Mouse (Mus musculus): ENCODE measurements around the gene Lrrtm4.

Lrrtm4 gene

DNA sequence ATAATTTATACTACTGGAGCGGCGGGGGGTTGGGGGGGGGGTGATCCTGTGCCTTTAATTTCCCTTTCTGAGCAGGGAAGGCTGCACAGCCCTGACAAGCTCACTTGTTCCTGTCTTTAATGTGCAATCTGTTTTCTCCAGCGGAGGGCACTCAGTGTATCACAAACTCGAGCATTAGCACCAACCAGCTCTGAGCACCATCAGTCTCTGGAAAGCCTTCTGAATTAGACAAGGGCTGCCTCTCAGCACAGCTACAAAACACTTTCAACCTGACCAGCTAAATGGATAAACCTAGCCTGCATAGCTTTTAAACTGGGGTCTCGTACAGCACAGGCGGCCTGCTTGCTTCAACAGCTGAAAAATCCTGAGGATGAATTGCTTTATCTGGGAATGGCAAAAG, at the start of gene Lrrtm4:
Lrrtm4 (plus strand) TSS at position 113 of the 400 bp plus-strand sequence.
- no peak for DNase-seq

DNA sequence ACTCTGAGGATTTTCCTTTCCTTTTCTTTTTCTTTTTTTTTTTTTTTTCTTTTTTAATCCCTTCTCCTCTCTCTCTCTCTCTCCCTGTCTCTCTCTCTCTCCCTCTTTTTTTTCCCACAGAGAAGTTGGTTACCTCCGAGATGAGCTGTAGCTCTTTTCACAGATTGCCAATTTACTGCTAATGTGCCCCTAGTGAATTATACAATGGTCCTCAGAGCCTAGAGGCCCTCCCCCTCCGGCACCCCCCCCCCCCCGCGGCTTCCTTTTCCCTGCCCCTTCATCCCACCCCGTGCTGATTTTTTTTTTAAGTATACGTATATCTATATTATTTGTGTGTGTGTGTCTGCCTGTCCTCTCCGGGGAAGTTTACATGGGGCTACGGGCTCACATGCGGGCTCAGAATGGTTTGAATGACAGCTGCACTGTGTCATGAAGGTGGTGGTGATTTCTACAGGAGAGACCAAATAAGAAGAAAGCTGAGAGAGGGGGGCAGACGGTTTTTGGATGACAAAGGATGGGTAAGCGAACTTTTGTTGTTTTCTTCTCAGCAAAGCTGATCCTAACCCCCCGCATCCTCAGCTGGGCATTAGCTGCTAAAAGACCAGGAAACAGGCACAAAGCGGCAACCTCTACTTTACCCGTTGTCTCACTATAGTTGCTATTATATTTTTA, 648 bp downstream of the Lrrtm4 start:
- DNase-seq = no peak

DNA sequence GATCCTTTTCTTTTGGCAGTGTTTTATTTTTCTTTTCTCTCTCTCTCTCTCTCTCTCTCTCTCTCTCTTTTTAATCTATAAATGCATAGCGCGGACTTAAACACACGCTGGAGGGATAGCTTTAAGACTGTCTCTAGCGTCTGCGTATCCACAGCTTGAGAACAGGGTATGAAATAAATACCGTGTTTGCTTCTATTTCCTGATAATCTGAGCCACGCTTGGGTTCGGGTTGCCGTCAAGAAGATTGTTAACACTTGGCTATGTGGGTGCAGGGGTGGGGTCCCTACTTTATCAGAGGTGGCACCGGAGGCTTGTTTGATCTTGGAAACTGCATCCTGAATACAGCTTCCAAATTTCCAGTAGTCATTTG, 1.2 kb downstream of the Lrrtm4 start:
- no peak for DNase-seq

DNA sequence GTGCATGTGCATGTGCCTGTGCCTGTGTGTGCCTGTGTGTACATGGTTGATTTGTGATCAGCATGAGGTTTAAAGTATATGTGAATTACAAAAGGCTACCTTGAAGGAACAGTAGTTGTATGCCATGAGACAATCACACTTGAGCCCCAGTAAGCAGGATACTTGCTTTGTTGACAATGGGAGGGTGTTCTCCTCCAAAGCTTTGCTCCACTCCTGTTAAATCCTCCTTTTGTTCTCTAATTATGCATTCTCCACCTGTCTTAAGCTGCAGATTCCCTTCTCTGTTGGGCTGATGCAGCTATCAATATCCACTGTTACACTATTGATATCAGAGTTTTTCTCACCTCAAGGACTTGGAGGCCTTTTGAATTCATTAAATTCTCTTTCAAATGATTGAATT, 38.2 kb downstream of the Lrrtm4 start:
- DNase-seq = no peak

DNA sequence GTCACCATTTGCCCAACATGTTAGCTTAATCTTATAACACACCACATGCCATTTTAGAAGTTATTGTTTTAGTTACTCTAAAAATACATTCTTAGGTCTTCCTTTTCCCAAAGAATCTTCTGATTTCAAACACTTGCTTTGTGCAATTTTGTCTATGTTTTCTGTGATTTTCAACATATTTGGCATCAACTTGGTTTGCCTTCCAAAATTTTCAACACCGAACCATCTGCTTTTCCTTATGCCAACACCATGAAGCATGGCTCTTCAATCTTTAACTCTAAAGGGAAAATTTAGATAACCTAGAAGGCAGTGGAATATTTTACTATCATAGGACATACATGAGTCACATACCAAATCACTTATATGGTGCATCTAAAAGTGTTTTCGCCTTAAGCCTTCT, 59.3 kb downstream of the Lrrtm4 start:
- DNase-seq = no peak

DNA sequence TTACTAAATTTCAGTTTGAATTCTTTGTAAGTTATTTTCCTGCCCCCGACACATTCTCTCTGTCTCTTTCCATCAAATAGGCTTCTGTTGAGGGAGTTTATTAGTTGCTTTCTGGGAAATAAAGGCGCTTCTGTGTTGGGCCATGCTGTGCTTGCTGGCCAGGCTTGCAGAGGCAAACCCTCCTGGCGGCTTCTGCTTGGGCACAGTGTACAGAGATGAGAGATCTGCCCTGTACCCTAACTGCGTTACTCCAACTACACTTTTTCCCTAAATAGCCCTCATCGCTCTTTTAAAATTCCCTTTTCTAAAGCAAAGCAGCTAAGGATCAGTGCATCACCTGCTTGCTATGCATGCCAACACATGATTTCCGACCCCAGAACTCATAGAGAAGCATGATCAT, 60.6 kb downstream of the Lrrtm4 start:
- no peak for DNase-seq

DNA sequence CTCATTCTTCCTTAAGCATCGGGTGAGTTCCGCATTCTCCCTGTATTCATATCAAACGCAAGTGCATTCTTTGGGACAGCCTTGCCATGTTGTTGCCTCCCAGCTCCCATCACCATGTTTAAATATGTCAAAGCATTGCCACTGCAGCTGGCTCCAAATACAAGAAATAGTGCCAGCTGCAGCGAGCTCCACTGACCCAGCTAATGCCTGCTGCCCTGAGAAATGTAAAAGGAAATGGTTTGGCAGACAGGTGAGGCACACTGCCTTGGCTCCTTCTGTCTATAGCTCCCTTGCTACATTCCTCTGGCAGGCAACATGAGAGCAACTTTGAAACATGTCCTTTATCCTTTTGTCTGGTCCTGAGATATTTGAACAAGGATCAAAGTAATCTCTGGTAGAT, 76.2 kb downstream of the Lrrtm4 start:
- DNase-seq = no peak

DNA sequence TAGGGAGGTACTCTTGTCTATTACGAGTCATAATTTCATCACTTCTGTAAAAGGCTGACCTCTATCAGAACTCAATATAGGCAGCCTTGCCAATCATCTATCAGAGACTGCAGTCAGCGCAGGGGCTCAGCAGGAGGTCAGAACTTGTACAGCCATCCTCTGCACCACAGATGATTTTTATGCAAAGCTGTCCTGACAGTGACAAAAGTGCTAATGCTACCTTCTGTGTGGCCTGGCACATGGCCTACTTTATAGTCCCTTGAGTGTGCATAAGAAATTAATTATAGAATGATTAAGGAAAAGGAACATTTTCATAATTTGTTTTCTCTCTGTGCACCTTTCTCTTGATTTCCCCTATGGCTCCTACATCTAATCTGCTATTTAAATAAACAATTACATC, 86.7 kb downstream of the Lrrtm4 start:
- DNase-seq = no peak

DNA sequence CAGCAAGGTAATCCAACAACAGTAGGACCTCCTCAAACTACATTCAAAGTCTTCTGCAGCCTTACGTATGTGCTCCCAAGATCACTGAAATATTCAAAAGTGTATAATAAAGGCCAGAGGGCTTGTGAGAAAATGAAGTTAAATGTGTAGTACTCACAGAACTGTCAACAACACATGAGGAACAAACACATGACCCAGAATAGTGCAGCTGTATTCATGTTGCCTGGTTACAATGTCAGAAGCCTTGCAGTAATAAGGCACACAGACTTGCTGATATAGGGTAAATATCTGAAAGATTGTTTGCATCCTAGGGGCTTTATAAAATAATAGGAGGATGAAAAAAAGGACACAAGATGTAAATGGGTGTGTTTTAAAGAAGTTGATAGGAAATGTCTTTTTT, 87.2 kb downstream of the Lrrtm4 start:
- no peak for DNase-seq

DNA sequence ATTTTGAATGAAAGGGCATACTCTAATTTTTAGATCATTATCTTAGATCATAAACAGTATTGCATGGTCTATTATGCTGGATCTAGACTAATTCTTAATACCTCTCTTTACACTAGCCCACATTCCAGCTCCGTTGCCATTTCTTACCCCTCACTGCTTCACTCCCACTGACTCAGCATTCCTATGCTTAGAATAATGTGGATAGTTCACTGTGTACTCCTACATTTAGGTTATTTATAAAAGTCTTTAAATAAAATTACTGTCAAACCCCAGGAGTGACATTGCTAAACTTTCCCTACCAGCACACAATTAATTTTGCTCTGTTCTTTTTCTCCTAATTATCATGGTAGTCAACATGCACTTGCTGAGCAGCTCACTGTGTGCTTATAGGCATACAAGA, 107.7 kb downstream of the Lrrtm4 start:
- no peak for DNase-seq

DNA sequence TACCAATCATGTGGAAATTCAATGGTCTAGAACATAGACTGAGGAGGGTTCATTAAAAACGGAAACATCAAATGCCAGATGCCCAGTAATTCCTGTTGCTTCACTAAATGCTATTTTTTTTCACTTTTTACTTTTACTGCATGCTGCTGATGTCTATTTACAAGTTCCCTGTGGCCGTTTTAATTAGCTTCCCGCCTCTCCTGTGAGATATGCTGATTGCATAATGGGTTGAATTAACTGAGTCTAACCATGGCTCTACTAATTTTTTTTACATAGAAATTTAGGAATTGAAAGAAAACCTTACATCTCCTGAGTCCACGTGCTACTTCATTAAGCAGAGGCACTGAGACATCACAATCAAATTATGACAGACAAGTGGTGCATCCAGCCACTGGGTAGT, 143.9 kb downstream of the Lrrtm4 start:
- no peak for DNase-seq

DNA sequence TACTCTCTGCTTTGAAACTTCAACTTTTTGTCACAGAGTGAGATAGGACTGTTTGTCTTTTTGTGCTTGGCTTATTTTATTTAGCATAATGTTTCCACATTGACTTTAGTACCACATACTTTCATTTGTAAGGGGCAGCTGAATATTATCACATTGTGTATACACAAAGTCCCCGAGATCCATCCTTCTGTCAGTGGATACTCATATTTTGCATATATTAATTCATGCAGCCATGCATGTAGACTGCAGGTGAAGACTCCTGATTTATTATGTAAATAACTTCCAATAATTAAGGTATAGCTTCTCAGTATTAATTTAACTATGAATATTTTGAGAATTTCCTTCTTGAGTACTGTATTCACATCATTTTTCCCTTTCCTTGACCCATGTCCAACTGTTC, 163.2 kb downstream of the Lrrtm4 start:
- no peak for DNase-seq

DNA sequence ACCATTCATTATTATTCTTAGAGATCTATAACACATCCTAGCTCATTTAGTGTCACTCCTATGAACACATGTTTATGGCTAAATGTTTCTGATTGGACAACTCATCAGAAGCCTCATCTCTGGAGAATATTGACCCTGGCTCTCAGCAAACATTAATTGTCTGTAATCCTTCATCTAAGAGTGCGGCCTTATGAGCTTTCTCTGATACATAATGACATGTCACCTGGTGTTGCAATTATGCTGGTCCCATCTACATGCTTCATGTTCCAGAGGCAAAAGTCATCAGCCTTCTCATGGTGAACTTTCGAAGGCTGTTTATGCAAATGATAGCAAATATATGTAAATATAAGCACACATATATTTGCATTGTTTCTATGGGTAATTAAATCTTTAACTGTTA, 163.7 kb downstream of the Lrrtm4 start:
- no peak for DNase-seq

DNA sequence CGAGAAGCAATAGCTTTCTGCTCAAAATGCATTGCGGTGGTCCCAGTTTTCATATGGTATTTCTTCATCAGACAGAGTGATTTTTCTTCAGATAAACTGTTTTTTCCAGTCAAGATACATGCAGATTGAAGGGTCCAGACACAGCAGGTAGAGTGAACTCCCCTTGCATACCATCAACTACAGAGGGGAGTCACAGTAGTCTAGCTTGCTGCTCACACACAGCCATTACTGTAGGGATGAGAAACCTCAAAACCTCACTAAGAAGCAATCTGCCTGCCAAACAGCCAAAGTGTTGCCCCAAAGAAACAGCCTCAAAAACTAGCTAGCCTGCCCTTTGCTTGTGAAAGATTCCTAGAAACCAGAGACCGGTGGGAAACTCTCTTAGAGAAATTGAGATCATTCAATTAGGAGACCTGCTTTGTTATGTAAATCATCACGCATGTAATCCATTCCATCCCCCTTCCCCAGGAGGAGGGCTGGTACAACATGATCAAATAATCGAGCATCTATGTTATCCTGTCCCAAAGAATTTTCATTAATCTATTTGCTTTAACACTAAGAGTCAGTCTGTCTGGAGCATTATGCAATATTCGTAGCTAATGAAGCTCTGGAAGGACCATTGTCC, 166.9 kb downstream of the Lrrtm4 start:
- no peak for DNase-seq

DNA sequence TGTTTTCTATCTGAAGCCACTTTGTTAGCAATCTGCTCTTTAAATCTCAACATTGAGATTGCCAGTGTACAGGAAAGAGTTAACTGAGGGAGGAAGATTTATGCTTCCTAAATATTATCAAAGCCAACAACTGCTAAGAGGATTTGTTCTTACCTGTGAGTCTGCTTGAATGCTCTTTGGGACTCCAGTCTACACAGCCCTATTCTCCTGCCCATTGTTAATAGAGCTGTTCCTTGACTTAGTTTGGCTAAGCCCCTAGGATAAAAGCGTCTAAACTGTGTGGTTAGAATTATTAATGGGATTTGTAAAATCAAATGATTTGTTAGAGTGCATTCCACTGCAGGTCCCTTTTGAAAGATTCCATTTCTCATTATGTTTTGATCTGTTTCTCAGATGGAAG, 168.1 kb downstream of the Lrrtm4 start:
- no peak for DNase-seq

DNA sequence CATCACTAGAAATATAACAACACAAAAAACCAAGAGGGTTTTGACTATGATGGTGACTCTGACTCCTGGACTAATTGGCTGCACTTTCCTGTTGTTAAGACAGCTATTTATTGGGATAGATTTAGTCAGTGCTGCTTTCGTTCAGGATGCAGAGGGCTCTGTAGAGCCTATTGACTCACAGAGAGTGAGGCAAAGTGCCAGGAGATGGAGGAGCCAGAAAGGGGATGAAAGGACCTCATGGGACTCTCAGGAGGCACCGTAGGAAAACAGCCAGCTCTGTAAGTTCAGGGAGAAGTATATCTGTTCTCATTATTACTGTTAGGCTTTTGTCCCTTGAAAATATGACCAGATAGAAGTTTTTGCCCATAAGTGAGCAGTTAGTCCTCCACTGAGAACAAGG, 190.8 kb downstream of the Lrrtm4 start:
- DNase-seq = no peak

DNA sequence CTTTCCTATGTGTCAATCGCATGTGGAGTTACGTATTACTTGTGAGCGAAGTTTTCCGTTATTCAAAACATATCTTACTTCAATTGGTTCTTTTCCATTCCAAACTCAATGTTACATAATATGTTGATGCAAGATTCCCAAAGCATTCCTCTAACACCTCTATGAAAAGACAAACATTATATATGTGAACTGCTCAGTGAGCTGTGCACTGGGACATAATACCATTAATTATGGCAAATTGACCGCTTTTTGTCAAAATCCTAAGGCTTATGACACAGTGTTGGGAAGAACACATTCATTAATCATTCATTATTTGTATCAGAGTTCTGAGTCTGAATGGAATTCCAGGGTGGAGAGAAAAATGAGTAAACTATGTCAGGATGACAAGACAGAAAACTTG, 191.6 kb downstream of the Lrrtm4 start:
- DNase-seq = no peak

DNA sequence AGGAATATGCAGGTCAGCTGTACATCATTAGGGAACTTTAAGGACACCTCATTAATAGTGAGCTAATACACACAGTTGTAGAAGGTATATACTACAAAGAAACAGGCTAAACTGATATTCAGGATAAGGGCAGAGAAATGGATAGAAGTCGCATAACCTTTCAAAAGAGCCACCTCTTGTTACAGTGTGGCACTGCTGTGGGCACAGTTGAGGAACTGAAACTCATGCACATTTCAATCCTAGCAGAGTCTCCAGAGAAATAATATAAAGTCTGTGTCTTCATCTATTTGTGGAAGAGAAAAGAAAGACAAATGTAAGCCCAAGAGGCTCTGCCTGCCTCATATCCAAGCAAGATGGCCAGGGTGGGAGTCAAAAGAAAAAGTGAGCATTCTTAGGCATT, 242.9 kb downstream of the Lrrtm4 start:
- no peak for DNase-seq

DNA sequence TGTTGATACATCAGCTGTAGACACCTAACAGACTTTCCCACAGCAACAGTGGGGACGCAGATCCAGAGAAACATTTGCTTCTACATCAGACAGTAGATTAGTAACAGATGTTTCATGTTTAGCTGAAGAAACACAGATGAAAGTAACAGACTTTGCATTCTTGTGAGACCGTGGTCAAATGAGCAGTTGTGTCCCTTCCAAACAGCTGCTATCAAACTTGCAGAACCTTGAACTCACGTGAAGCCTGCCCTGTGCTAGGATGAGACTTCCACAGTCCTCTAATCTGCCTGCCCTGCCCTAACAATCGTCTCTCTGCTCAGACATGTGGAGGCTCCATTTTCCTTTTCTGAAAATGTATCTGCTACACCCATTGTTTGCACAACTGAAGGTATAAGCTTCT, 245.3 kb downstream of the Lrrtm4 start:
- no peak for DNase-seq

DNA sequence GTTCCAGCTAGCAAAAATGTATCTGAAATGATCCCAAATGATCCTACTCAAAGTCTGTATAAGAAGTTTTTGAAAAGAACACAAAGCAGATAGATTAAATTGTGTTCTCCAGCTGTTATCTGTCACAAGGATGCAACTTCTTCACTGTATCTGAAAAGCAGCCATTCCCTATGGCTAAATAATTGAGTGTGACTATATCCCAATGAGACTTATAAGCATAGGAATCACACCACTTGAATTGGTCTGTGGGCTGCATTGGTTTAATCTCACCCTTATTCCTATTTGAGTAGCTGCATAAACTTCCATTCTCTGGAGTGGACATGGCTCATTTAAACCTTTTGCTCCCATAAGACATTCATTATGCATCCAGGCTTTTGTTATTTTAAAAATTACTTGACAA, 245.9 kb downstream of the Lrrtm4 start:
- DNase-seq = no peak

DNA sequence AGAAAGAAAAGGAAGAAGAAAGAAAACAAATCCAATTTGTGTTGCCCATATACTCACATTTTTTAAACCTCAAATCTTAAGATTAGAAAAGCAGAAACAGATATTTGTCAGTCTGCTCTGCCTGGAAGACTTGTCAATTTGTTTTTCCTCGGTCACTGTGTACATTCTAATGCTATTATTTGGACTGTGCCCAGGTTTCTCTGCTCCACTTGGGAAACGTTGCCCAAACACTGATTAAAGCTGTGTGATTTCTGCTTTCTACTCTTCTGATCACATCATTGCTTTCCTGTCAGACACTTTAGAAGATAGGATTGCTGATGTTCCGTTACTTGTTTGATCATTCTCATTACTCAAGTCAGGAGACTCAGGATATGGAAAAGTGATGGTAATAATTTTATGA, 247.1 kb downstream of the Lrrtm4 start:
- DNase-seq = no peak

DNA sequence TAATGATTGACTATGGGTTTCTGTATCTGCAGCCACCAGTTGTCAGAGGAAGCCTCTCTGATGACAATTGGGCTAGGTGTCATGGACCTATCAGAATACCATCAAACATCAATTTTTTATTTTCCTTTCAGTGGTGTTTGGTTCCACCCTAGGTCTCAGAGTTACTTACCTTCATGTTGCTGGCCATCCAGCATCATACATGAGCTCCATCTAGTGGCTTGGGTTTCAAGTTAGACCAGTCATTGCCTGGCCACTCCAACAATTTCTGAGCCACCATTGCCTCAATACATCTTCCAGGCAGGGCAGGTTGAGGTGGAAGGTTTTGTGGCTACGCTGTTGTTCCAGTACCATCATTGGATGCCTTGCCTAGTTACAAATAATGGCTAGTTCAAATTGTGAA, 268.3 kb downstream of the Lrrtm4 start:
- DNase-seq = no peak

DNA sequence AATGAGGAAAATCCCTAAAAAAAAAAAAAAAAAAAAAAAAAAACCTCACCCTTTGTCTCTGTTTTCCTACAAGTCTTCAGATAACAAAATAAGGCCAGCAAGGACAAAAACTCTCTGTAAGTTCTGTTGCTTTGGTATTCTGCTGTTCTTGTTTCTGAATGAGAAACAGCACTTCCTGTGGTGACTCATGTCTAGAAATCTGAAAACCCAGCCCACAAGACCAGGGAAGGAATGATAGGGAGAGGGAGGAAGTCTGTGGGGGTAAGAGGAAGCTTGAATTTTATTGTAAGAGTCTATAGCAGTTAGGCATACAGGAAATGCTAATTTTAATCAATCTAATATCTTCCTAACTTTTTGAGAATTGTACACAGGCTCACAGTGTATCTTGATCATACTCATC, 283.2 kb downstream of the Lrrtm4 start:
- DNase-seq = no peak

DNA sequence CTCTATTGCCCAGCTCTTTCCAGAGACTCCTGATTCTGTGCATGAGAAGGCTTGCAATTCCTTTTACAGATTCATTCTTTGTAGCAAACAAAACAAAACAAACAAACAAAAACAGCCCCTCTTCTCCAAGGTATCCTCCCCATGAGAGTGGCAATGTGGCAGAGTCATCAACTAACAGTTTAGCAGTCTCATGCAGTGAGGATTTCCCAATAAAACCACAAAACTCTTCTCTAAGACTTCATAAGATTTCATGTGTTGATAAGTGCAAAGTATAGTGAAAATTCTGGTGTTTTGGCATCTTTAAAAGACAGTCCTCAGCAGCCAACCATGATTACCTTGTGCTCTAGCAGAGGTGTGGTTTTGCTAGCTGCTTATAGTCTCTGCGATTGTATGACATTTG, 284.9 kb downstream of the Lrrtm4 start:
- DNase-seq = no peak

DNA sequence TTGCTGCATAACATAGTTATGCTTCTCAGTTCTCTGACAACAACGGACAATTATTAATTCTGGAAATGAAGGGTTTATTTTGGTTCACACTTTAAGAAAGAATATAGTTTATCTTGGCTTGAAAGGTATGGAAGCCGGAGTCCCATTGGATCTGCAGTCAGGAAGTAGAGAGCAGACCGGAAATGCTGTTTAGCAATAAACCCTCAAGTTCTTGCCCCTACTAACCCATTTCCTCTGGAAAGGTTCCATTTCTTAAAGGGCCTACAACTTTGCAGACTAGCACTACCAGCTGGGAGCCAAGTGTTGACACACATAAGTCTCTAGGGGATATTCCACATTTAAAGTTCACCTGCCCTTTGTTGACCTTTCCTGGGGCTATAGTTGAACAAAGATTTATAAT, 309.7 kb downstream of the Lrrtm4 start:
- no peak for DNase-seq
